Mouse (Mus musculus) G1E (cell line): ENCODE measurements around the gene Hepacam2. TPM values are rescaled to one million over a fixed set of nuclear protein-coding genes. Genes with fewer than 3 reads are reported as not detected.
A peak's percentile ranks its signal among the peaks of the same experiment; 100 is the strongest.
"Not testable (repeated sequence)": the region's sequence is repeated elsewhere in the genome, so short reads cannot be mapped to it uniquely, and the experiment has no call there.

Source experiments
- ATAC-seq: 2 replicates; pipeline ENCODE4 v1.8.0; 2016; ENCODE audit warnings: mild to moderate bottlenecking; ENCODE audit not compliant: insufficient number of reproducible peaks, poor library complexity, low FRiP score, severe bottlenecking; ENCODE audit errors: extremely low read depth
- DNase-seq: peaks from one replicate; pipeline ENCODE4 v3.0.0; 2012; ENCODE audit warnings: low spot score
- H3K27me3 ChIP-seq: 2 replicates; pipeline ENCODE4 v1.6.1; 2012; ENCODE audit warnings: mild to moderate bottlenecking, low read length, inconsistent platforms; ENCODE audit not compliant: insufficient read depth
- H3K36me3 ChIP-seq: replicated peaks from 2 replicates; pipeline ENCODE3; 2012; ENCODE audit warnings: mild to moderate bottlenecking, inconsistent platforms
- H3K4me1 ChIP-seq: 2 replicates; pipeline ENCODE4 v1.6.1; 2012; ENCODE audit warnings: low read depth, low read length, inconsistent platforms, mixed read lengths; ENCODE audit not compliant: insufficient read depth
- H3K4me3 ChIP-seq: 2 replicates; pipeline ENCODE4 v1.5.1; 2012; ENCODE audit warnings: low read depth, mild to moderate bottlenecking, inconsistent platforms, low read length, moderate library complexity, mixed read lengths
- H3K9me3 ChIP-seq: replicated peaks from 2 replicates; pipeline ENCODE4 v1.6.1; 2012; ENCODE audit warnings: inconsistent platforms
- CTCF ChIP-seq: IDR thresholded peaks from 2 replicates; pipeline ENCODE4 v1.5.1; 2012; ENCODE audit warnings: low read depth, low read length, inconsistent platforms, mixed read lengths
- GATA1 ChIP-seq: IDR thresholded peaks from 2 replicates; pipeline ENCODE4 v1.6.1; 2012; ENCODE audit warnings: borderline replicate concordance, low read length, inconsistent platforms, mixed read lengths
- GATA2 ChIP-seq: IDR thresholded peaks from 2 replicates; pipeline ENCODE4 v1.6.1; 2012; ENCODE audit warnings: low read depth, low read length, inconsistent platforms, borderline replicate concordance
- POLR2AphosphoS5 ChIP-seq: IDR thresholded peaks from 2 replicates; pipeline ENCODE4 v1.6.1; 2012; ENCODE audit warnings: low read depth, low read length, inconsistent platforms; ENCODE audit not compliant: insufficient replicate concordance
- TAL1 ChIP-seq: conservative IDR thresholded peaks from 2 replicates; pipeline ENCODE4 v1.6.1; 2012; ENCODE audit warnings: low read depth, low read length, inconsistent platforms, mixed read lengths
- polyA plus RNA-seq: library from polyadenylated mRNA; stranded (reverse); fragments of >175 nt; gene quantifications from 2 replicates; pipeline ENCODE4 v1.2.3, GENCODE M21; 2012
- total RNA-seq, 2 experiments: library from RNA; stranded (forward) in 1 of 2; stranded (reverse) in 1 of 2; fragments of 200-1000 nt in 1 of 2; fragments of >200 nt in 1 of 2; fragmentation: Nextera tagmentation in 1 of 2; gene quantifications; 2 replicates each; pipeline ENCODE4 v1.2.3; 2014 to 2017

The Hepacam2 gene
- total and polyA plus RNA-seq, 3 experiments, result 0.22 TPM; not detected in 2

GRCm38 (mm10) chr6:3528198-3528597 lies 30.1 kb upstream of the Hepacam2 start:
- Histone ChIP-seq H3K27me3 (no peaks in the 10 kb centered on the region), H3K4me1 (no peaks in the 10 kb centered on the region), H3K4me3 (no peak overlapping the region), H3K36me3 (peaks cover 28% of the 10 kb centered on the region), H3K9me3 (no peaks in the 10 kb centered on the region)
- no peak for TF ChIP-seq GATA2
- TF ChIP-seq POLR2AphosphoS5, result no peak
- no peak for TF ChIP-seq TAL1
- no peak for TF ChIP-seq CTCF
- TF ChIP-seq GATA1, result no peak
- ATAC-seq (no peak), DNase-seq (no peak)

DNA sequence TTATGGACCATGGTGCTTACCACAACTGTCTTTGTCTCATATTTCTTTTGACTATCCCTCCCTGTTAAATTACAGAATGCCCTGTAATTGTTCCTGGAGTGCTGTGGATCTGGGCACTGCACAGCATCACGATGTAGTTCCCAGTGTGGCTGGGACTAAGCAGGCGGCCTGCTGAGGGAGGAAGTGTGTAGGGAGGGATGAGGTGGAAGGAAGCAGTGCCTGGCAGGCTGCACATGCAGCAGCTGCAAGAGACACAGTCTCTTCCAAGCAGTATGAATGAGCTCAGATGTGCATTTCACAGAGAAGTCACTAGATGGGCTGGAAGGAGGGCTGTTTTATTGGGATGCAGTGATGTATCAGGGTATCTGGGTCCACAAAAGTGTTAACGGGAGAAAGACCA lies 14.5 kb upstream of the Hepacam2 start:
- Histone ChIP-seq H3K27me3 (no peaks in the 10 kb centered on the region), H3K4me1 (no peaks in the 10 kb centered on the region), H3K9me3 (no peaks in the 10 kb centered on the region), H3K36me3 (peaks cover 23% of the 10 kb centered on the region), H3K4me3 (no peak overlapping the region)
- no peak for DNase-seq
- ATAC-seq, result no peak
- TF ChIP-seq GATA2 (no peak), GATA1 (no peak), CTCF (no peak), TAL1 (no peak), POLR2AphosphoS5 (no peak)

- Histone ChIP-seq H3K4me3 (no peak overlapping the region), H3K9me3 (no peaks in the 10 kb centered on the region), H3K27me3 (no peaks in the 10 kb centered on the region), H3K36me3 (peaks cover 23% of the 10 kb centered on the region), H3K4me1 (no peaks in the 10 kb centered on the region; the same call in 1 of the 2 replicates)
- ATAC-seq (no peak), DNase-seq (no peak)
- TF ChIP-seq POLR2AphosphoS5 (no peak), TAL1 (no peak), CTCF (no peak), GATA1 (no peak), GATA2 (no peak)
Measured at GRCm38 (mm10) chr6:3511612-3512011, 13.5 kb upstream of the Hepacam2 start.

GRCm38 (mm10) chr6:3511116-3511515 lies 13.0 kb upstream of the Hepacam2 start:
- no peaks in the 10 kb centered on the region for H3K27me3 ChIP-seq
- no peaks in the 10 kb centered on the region; the same call in 1 of the 2 replicates for H3K4me1 ChIP-seq
- H3K36me3 ChIP-seq, result peaks cover 26% of the 10 kb centered on the region
- ATAC-seq (no peak), DNase-seq (no peak)
- H3K9me3 ChIP-seq, result no peaks in the 10 kb centered on the region
- TF ChIP-seq CTCF, result no peak
- no peak for TF ChIP-seq GATA1
- no peak for TF ChIP-seq TAL1
- no peak for TF ChIP-seq POLR2AphosphoS5
- no peak for TF ChIP-seq GATA2
- H3K4me3 ChIP-seq, result no peak overlapping the region

- H3K4me1 ChIP-seq, result no peaks in the 10 kb centered on the region; the same call in 1 of the 2 replicates
- no peak overlapping the region for H3K4me3 ChIP-seq
- no peaks in the 10 kb centered on the region for H3K9me3 ChIP-seq
- H3K36me3 ChIP-seq, result peaks cover 30% of the 10 kb centered on the region
- DNase-seq (peak; percentile 10), ATAC-seq (0 out of 2 replicates have a peak, but pooled peaks have one; percentile 29)
- TF ChIP-seq CTCF (no peak), POLR2AphosphoS5 (no peak), GATA2 (no peak), TAL1 (no peak), GATA1 (no peak)
- no peaks in the 10 kb centered on the region for H3K27me3 ChIP-seq
Measured at GRCm38 (mm10) chr6:3509782-3510181, 11.7 kb upstream of the Hepacam2 start.

DNA sequence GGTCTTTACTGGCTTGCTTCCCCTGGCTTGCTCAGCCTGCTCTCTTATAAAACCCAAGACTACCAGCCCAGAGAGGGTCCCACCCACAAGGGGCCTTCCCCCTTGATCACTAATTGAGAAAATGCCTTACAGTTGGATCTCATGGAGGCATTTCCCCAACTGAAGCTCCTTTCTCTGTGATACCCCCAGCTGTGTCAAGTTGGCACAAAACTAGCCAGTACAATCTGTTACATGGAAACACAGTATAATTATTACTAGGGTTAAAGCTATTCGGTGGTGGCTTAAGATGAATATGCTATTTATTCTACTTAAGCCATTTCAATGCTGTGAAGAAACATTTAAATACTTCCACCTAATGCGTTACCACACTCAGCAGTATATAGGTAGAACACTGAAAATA lies 10.1 kb upstream of the Hepacam2 start:
- not testable (repeated sequence) for H3K4me1 ChIP-seq, DNase-seq, H3K9me3 ChIP-seq, H3K4me3 ChIP-seq, H3K27me3 ChIP-seq, ATAC-seq
- H3K36me3 ChIP-seq, result peaks cover 27% of the 10 kb centered on the region

DNA sequence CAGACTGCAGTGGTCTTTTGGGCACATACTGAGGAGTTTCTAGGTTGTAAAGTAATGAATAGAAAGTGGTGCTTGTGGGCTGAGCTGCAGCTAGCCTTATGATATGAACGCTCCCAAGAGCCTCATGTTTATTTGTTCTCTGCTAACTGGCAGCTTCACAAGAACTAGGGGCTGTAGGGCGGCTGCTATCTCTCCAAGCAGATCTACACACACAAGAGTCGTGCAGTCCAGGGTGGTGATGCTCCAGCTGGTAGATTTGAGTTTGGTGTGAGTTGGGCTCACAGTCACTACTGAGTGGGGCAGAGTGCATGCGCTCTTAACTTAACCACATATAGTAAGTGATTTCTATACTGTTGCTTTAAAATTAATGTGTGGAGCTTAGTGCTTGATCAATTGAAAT lies 9.0 kb upstream of the Hepacam2 start:
- DNase-seq (no peak), ATAC-seq (no peak)
- peaks cover 25% of the 10 kb centered on the region for H3K36me3 ChIP-seq
- TF ChIP-seq GATA1 (no peak), GATA2 (no peak), CTCF (no peak)
- H3K9me3 ChIP-seq, result no peaks in the 10 kb centered on the region
- no peaks in the 10 kb centered on the region; the same call in 1 of the 2 replicates for H3K4me1 ChIP-seq
- H3K27me3 ChIP-seq, result no peaks in the 10 kb centered on the region
- no peak overlapping the region for H3K4me3 ChIP-seq
